Mouse (Mus musculus) R1 (cell line): ENCODE data around the gene Birc2.

Source experiments
- DNase-seq: peaks from one replicate; pipeline ENCODE4 v3.0.0-alpha.2; 2018; ENCODE audit warnings: low read depth, low spot score

The Birc2 gene

GRCm38 (mm10) chr9:7846667-7847199, 9.9 kb upstream of the Birc2 start:
- no peak for DNase-seq

GRCm38 (mm10) chr9:7845216-7845895, 8.5 kb upstream of the Birc2 start:
- no peak for DNase-seq

DNA sequence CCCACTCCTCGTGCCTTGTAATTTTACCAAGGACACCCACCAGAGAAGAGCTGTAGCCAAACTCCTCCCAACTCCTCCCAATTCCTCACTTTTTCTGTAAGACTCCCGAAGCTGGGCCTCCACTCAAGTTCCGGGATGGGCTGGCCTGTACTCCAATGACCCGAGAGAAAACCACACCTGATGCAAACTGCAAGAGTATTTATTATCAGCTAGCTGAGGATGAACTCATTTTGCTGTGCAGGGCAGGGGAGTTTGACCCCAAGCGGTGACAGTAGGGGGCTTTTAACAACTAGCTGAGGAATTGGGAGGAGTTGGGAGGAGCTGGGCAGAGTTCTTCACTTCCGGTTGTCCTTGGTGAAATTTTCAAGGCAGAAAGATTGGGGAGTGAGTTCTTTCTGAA, 4.4 kb upstream of the Birc2 start:
- peak; percentile 73 for DNase-seq

DNA sequence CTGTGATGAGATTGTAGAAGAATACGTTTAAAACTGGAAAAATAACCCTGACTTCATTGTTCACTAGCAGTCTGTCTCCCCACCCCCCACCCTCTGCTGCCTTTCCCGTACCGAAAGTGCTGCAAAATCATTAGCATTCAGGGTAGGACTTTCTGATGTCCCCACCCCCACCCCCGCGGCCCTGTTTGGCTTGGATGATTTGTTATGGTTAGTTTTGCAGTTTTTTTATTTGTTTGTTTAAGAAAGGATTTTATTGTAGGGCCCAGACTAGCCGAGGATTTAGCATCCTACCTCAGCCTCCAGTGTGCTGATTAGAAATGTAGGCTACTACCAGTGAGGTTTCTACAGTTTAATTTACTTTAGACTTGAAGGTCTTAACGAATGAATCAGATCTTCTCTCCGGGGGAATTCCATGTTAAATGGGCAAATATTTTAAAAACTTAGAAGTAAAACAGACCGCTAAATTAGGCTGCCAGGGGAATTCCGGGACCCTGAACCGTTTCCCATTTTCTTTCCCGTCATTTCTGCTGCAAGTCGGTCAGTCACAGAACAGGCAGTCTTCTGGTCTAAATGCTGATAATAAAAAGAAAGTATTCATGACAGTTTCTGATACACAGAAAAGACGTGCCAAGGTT, 1.1 kb upstream of the Birc2 start:
- peak; percentile 79 for DNase-seq

- peak; percentile 71 for DNase-seq
These were observed 533 bp downstream of the Birc2 start for GRCm38 (mm10) chr9:7836331-7836730.

GRCm38 (mm10) chr9:7835302-7835701, 1.6 kb downstream of the Birc2 start:
- DNase-seq, result no peak

- DNase-seq, result no peak
These were observed 3.4 kb downstream of the Birc2 start for GRCm38 (mm10) chr9:7833421-7833820.

DNA sequence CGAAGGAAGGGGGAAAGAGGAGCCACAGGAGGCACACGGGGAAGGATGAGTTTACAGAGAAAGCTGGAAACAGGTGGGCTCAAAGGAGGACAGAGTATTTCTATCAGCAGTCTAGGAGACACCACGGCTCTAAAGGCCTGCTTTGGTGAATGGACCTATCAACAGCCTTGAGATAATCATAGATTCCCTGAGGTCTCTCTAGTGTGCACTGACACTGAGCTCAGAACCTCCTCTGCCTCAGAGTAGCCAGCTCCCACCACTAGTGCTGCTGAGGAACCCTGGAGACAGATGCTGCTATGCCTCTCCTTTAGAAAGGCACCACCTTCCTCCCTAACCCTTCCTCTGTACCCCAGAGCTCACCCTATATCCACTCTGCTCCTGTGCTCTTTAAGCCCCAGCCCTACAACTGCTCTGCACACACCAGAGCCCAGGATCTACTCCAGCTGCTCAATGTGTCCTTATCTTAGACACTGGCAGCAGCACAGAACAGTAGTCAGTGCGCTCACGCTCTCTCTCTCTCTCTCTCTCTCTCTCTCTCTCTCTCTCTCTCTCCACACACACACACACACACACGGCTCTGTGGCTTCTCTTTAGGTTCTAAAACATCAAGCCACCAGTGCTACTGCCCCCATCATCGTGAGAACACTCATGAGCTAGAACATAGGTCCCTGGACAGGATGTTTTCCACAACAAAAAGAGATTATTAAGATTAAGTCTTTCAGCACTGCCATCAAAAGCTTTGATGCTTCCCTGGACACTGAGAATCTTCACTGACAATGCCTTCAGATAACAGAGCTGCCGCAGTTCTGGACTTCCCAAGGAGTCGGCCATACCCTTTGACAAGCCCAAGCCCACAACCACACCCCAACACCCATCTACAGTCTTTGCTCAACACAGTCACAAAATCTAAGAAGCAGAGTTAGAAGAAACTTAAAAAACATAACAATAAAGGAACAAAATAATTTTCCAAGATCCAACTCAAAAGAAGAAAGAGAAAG, 7.0 kb downstream of the Birc2 start:
- no peak for DNase-seq

DNA sequence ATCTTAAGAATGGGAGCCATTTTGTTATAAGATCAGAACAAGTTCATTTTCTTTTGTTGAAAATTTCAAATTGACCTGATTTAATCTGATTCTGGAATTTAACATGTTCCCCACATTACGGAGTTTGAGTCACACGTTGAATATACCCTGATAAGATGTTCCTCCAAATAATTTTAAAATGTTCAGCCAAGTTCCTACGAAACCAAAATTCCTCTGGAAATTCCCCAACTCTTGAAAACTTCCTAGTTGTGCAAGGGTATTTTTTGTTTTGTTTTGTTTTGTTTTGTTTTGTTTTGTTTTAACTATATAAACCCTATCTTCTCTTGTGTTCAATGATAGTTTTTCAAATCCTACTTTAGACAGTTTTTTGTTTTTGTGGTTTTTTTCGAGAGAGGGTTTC, 8.2 kb downstream of the Birc2 start:
- DNase-seq, result no peak

GRCm38 (mm10) chr9:7824916-7825315, 11.9 kb downstream of the Birc2 start:
- no peak for DNase-seq

DNA sequence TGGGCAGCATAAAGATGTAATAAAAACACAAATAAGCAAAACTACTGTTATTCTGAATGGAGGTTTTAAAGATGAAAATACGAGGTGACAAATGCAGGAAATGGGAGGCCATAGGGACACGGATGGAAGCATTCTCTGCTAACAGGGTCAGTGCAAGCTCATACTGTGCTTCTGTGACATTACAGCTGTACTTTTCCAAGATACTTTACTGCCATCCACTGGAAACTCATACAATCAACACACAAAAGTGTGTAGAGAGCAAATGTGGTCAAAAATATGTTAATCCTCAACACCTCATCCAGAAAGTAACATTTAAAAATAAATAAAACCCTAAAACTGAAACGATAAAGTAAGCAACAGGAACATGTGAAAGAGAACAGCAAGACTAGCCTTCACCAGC, 14.1 kb downstream of the Birc2 start:
- no peak for DNase-seq

DNA sequence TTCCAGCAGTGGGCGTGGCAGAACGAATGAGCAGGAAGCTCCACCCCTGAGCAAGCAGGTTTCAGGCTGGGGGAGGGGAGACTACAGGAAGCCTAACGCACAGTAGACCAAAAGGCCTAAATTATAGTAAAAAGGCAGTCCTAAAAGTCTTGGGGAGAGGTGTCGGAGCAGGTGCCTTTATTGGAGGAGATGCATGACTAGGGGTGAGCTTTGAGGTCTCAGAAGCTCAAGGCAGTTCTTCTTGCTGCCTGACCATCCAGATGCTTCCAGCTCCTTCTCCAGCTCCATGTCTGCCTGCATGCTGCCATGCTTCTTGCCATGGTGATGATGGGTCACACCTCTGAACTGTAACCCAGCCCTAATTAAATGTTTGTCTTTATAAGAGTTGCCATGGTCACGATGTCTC, 31.8 kb downstream of the Birc2 start:
- DNase-seq, result peak; percentile 87

DNA sequence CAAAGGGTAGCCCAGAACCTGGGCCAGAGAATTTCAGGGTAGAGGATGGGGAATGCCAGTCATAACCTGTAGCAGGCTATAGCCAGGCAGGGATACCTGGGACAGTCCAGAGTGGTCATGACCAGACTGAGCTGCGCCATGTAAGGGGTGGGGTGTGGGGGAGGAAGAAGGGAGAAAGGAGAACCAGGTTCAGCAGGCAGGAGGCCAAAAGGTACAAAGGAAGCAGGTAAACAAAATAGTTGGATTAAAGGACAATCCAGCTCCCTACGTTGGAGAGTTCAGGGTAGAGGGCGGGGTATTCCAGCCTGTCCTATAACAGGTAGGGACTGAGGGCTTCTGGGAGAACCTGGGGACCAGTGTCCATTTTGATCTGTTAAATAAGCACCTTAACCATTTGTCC, 38.3 kb downstream of the Birc2 start:
- peak; percentile 83 for DNase-seq

DNA sequence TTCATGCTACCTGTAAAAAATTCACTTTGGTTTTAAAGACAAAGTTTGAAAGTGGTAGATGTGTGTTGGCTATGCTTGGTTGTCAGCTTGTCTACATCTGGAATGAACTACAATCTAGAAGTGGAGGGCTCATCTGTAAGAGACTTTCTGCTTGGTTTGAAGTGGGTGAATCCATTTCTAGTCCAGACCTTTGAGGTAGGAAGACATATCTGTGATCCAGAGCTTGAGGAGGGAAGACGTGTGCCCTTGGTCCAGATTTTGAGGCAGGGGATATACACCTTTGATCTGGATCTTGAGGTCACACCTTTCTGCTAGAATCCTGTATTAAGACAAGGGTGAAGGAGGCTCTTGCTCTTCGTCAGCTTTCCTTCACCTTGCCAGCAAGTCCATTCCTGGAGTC, 39.3 kb downstream of the Birc2 start:
- peak; percentile 35 for DNase-seq

- DNase-seq, result peak; percentile 80
These were observed 40.6 kb downstream of the Birc2 start for GRCm38 (mm10) chr9:7796129-7796864.

DNA sequence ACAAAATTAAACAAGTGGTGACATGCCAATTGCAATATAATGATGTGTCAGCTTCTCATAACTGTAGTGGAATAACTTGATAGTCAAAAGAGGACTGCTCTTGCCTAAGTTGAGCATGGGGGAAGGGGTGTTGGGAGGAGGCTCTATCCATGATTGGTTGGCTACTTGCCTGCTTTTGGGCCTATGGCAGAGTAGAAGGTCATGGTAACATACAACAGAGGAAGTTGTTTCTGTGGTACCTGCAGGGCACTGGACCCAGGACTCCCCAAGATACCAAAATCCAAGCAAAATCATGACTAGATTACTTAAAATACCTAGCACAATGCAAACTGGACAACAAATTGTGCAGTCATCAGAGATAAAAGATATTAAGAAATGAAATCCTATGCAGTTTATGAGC, 41.3 kb downstream of the Birc2 start:
- DNase-seq, result peak; percentile 57

DNA sequence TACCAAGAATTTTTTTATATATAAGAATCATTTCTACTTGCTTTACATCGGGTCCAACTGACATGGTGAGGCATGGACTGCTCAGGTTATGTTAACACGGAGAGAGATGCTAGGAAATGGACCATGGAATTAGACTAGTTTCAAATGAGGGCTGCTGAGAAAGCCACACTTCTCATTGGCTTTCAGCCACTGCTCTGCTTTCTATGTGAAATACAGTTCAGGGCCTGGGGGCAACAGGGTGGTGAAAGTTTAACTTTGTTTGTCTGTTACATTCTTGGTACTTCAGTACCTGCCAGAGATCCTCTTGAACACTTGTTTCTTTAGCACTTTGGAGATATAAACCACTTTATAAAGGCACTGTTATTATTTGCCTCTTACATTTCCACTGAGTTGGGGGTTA, 43.3 kb downstream of the Birc2 start:
- no peak for DNase-seq

DNA sequence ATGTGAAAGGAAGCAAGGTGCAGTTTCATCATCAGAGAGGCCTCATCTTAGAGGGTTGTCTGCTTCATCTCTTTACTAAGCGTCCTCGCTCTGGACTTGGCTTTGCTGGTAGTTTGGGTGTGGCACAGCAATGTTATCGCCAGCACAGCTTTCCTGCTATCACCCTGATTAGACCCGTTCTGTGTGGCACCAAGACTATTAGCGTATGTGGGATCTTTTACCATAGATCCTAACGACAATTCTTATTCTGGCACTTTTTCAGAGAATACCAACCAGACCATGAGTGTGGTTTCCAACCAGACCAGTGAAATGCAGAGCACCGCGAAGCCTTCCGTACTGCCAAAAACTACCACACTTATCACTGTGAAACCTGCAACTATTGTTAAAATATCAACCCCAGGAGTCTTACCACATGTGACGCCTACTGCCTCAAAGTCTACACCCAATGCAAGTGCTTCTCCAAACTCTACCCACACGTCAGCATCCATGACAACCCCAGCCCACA, 46.2 kb downstream of the Birc2 start:
- DNase-seq, result no peak

DNA sequence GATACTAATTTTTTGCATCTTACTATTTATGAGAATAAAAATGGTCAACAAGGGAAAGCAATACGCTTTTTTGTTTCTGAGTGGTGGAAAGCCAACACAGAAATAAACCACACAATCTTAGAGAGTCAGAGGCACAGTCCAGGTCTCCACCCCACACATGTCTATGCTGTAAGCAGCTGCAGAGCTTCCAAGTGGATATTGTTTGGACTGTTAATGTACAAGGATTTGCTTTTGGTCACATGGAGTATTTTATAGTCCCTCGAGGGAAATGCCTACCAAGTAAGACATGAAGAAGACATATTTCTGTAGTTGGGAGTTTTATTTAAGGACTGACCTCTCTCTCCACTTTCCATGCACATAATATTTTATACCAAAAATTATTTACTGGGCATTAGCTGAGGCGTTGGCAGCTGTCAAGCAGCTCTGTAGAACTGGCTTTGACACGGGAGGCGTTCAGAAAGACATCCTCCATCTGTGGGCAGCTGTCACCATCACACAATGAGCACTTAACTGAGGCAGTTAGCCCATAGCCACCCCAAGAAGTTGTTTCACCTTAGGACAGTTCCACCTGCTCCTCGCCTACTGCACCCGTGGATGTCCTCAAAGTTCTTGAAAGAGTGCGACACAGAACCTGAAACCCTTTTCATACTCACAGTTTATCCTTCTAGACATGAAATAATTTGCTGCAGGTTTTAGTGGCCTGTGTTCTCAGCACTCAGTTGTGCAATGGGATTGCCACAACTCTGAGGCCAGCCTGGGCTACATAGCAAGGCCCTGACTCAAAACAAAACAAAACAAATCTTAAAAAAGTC, 46.9 kb downstream of the Birc2 start:
- no peak for DNase-seq

GRCm38 (mm10) chr9:7788411-7788810, 48.5 kb downstream of the Birc2 start:
- DNase-seq, result no peak
